ENCODE assay signal across 21 mouse cellular contexts in genomic region chr2:153717861-153718260, GRCm38 (mm10). TPM values are rescaled to one million over a fixed set of nuclear protein-coding genes. Genes with fewer than 3 reads are reported as not detected.
A peak's percentile ranks its signal among the peaks of the same experiment; 100 is the strongest.
DNase-seq lines count a peak whose midpoint lies in the region; ATAC-seq and TF ChIP-seq lines count a peak whose summit lies in the region.
"Not testable (repeated sequence)": the region's sequence is repeated elsewhere in the genome, so short reads cannot be mapped to it uniquely, and the experiment has no call there.
"Had no signal": no experiment of that assay in that cellular context is flagged by ENCODE, and none has a peak within 500 bp of the region (broad histone marks: within the 10 kb centered on the region; RNA-seq: fewer than 3 reads in every experiment).

No protein-coding gene starts in this region.

- peaks cover 5 to 12% of the 10 kb centered on the region in 2 experiments for H3K4me1 ChIP-seq in MEL (ENCODE audit: control insufficient read depth in 1 of 2, insufficient read depth in 2 of 2, low read length in 2 of 2)
- peaks cover 15% of the 10 kb centered on the region for H3K4me1 ChIP-seq in liver, embryonic 11.5 days (replicated peaks; ENCODE audit: control insufficient read depth, insufficient read depth, low read length)
- peaks cover 39% of the 10 kb centered on the region for H3K4me1 ChIP-seq in liver, embryonic 13.5 days (replicated peaks)
- peaks cover 16% of the 10 kb centered on the region for H3K4me1 ChIP-seq in liver, embryonic 15.5 days (replicated peaks)
- not testable (repeated sequence) for H3K4me1 ChIP-seq in liver, postnatal 0 days (ENCODE audit: insufficient read depth)

- not testable (repeated sequence) for H3K27me3 ChIP-seq in MEL (ENCODE audit: control insufficient read depth in 1 of 2, insufficient read depth in 2 of 2, low read length in 2 of 2); liver, embryonic 11.5 days (replicated peaks; ENCODE audit: control insufficient read depth, insufficient read depth, low read length); liver, embryonic 13.5 days; liver, embryonic 15.5 days; liver, postnatal 0 days (ENCODE audit: insufficient read depth, low read length)

- WGBS in liver, embryonic 11.5 days = 36% methylated on average over 3 of the region's 3 CpGs
- 31% methylated on average over 3 of the region's 3 CpGs for WGBS in liver, embryonic 13.5 days (ENCODE audit: insufficient replicate concordance)
- WGBS in liver, embryonic 15.5 days (ENCODE audit: insufficient replicate concordance) = 16% methylated on average over 3 of the region's 3 CpGs
- 37% methylated on average over 3 of the region's 3 CpGs for WGBS in liver, postnatal 0 days (ENCODE audit: insufficient replicate concordance)

- not testable (repeated sequence) for H3K79me2 ChIP-seq in MEL (ENCODE audit: control insufficient read depth, insufficient read depth, low read length, poor library complexity)

- H3K9me3 ChIP-seq in MEL (replicated peaks; ENCODE audit: insufficient read depth, low read length); liver, embryonic 11.5 days (ENCODE audit: control insufficient read depth, low read length); liver, embryonic 13.5 days (replicated peaks); liver, embryonic 15.5 days (replicated peaks); liver, postnatal 0 days (ENCODE audit: low read length): not testable (repeated sequence)

- DNase-seq in MEL (ENCODE audit: low read depth, low spot score); liver, embryonic 11.5 days (ENCODE audit: low spot score); liver, embryonic 13.5 days; liver, postnatal 0 days: not testable (repeated sequence)

- TF ChIP-seq EP300 in MEL (IDR thresholded peaks at IDR 0.05; ENCODE audit: low read depth in 1 of 2, low read length in 2 of 2) = 0 out of 4 replicates have a peak, but pooled peaks of 1 of the 2 experiments have one; percentile 11
- not testable (repeated sequence) for TF ChIP-seq EP300 in liver, postnatal 0 days (IDR thresholded peaks at IDR 0.05; ENCODE audit: low read depth)

- peak; percentile 37; the same call in 1 of the 2 replicates for ATAC-seq in erythroblast, adult 5-6 weeks (replicated peaks; ENCODE audit: low FRiP score, poor library complexity, severe bottlenecking)
- ATAC-seq in liver, embryonic 11.5 days (replicated peaks; ENCODE audit: low FRiP score) = peak; percentile 90
- ATAC-seq in liver, embryonic 13.5 days (ENCODE audit: low read depth) = peak; percentile 88
- ATAC-seq in liver, embryonic 15.5 days (ENCODE audit: insufficient read depth) = peak; percentile 84
- ATAC-seq in liver, postnatal 0 days = peak; percentile 84
- ATAC-seq in megakaryocyte-erythroid progenitor cell, adult 5-6 weeks (replicated peaks; ENCODE audit: low FRiP score, low TSS enrichment, poor library complexity, severe bottlenecking) = peak; percentile 86

- peak overlapping the region; percentile 44 for H3K27ac ChIP-seq in MEL (ENCODE audit: control insufficient read depth, low read depth, low read length)
- peak overlapping the region; percentile 52; the same call in 1 of the 2 replicates for H3K27ac ChIP-seq in liver, embryonic 11.5 days (ENCODE audit: low read depth, low read length)
- H3K27ac ChIP-seq in liver, embryonic 13.5 days = peak overlapping the region; percentile 55
- peak overlapping the region; percentile 48 for H3K27ac ChIP-seq in liver, embryonic 15.5 days (replicated peaks)
- not testable (repeated sequence) for H3K27ac ChIP-seq in liver, postnatal 0 days (ENCODE audit: low read depth)

- peak overlapping the region; percentile 34 for H3K4me2 ChIP-seq in liver, embryonic 11.5 days
- H3K4me2 ChIP-seq in liver, embryonic 13.5 days; liver, postnatal 0 days (ENCODE audit: low read depth, low read length): not testable (repeated sequence)
- peak overlapping the region; percentile 23 for H3K4me2 ChIP-seq in liver, embryonic 15.5 days

- not testable (repeated sequence) for H3K4me3 ChIP-seq in MEL (ENCODE audit: control insufficient read depth in 1 of 2, insufficient read depth in 1 of 2, low read depth in 2 of 2, low read length in 2 of 2); liver, embryonic 11.5 days (ENCODE audit: low read depth, low read length); liver, embryonic 13.5 days (replicated peaks); liver, embryonic 15.5 days (replicated peaks); liver, postnatal 0 days (ENCODE audit: low read depth, low read length)

- not testable (repeated sequence) for H3K36me3 ChIP-seq in MEL (ENCODE audit: control insufficient read depth in 1 of 2, insufficient read depth in 2 of 2, low read length in 2 of 2); liver, embryonic 11.5 days (ENCODE audit: control insufficient read depth, insufficient read depth, low read length); liver, embryonic 13.5 days; liver, embryonic 15.5 days (replicated peaks); liver, postnatal 0 days (replicated peaks; ENCODE audit: insufficient read depth, low read length)

- H3K9ac ChIP-seq in MEL (ENCODE audit: control insufficient read depth, low read depth, low read length, poor library complexity, severe bottlenecking); liver, embryonic 11.5 days (ENCODE audit: low read depth, low read length); liver, embryonic 13.5 days; liver, embryonic 15.5 days; liver, postnatal 0 days (replicated peaks): not testable (repeated sequence)

- TF ChIP-seq CTCF in MEL (IDR thresholded peaks at IDR 0.05 in 2 of 3, conservative IDR thresholded peaks at IDR 0.05 in 1 of 3; ENCODE audit: control insufficient read depth in 1 of 3, insufficient read depth in 1 of 3, low read depth in 2 of 3, low read length in 3 of 3, poor library complexity in 1 of 3, severe bottlenecking in 1 of 3); liver, postnatal 0 days (IDR thresholded peaks at IDR 0.05; ENCODE audit: low read depth): not testable (repeated sequence)

- not testable (repeated sequence) for TF ChIP-seq POLR2A in MEL (IDR thresholded peaks at IDR 0.05; ENCODE audit: control insufficient read depth in 1 of 2, insufficient read depth in 1 of 2, low read depth in 1 of 2, low read length in 2 of 2, poor library complexity in 1 of 2)

- not testable (repeated sequence) for TF ChIP-seq RAD21 in MEL (IDR thresholded peaks at IDR 0.05; ENCODE audit: low read depth, low read length)

TF ChIP-seq in MEL, 35 proteins besides CTCF, POLR2A, EP300 and RAD21:
- 0 out of 2 replicates have a peak, but pooled peaks have one; percentile 21 for TF ChIP-seq ETS1 (IDR thresholded peaks at IDR 0.05; ENCODE audit: low read depth, low read length)
- peak; percentile 9; the same call in 1 of the 2 replicates for TF ChIP-seq GATA1 (IDR thresholded peaks at IDR 0.05; ENCODE audit: low read depth, low read length)
- 0 out of 2 replicates have a peak, but pooled peaks have one; percentile 24 for TF ChIP-seq TCF12 (IDR thresholded peaks at IDR 0.05; ENCODE audit: low read depth, low read length)

RNA-seq across cellular contexts. Expression of gene Dnmt3c, which starts 21.4 kb away (rescaled TPM):
- total RNA-seq in MEL (2012; rRNA removed) = 0.26 and 0.65 TPM in 2 replicates
- under 1 TPM in 1 of 2 experiments, not detected in 1; 0.45 TPM for polyA plus RNA-seq in MEL (2012; ENCODE audit: insufficient read depth in 1 of 2, insufficient read length in 2 of 2, low read depth in 1 of 2, low replicate concordance in 2 of 2, missing spikeins in 1 of 2)
- not detected in 2 replicates for total RNA-seq in erythroblast, adult 5-6 weeks (2015; ENCODE audit: low replicate concordance)
- not detected in 2 replicates for total RNA-seq in erythroblast, adult 5-6 weeks (2017; ENCODE audit: low replicate concordance)
- 0.49 and 0.77 TPM in 2 replicates for polyA plus RNA-seq in liver, embryonic 11.5 days (2014; fragmentation: Nextera tagmentation; extraction: Ambion mirVana)
- 0.38 and 0.49 TPM in 2 replicates for polyA plus RNA-seq in liver, embryonic 13.5 days (2015; fragmentation: Nextera tagmentation; extraction: Ambion mirVana)
- polyA plus RNA-seq in liver, embryonic 15.5 days (2015; fragmentation: Nextera tagmentation; extraction: Ambion mirVana) = 0.67 and 0.81 TPM in 2 replicates
- polyA plus RNA-seq in liver, postnatal 0 days (2015; fragmentation: Nextera tagmentation; extraction: Ambion mirVana) = 0.19 and 0.46 TPM in 2 replicates
- total RNA-seq in megakaryocyte-erythroid progenitor cell, adult 5-6 weeks (2014; fragmentation: Nextera tagmentation) = 1.4 and 1.5 TPM in 2 replicates
- 0.47 and 0.53 TPM in 2 replicates for total RNA-seq in megakaryocyte-erythroid progenitor cell, adult 5-6 weeks (2017)
- total RNA-seq: adrenal gland, adult 2 months; adrenal gland, postnatal 10 days; adrenal gland, postnatal 25 days; adrenal gland, postnatal 4 days; forebrain, postnatal 0 days; G1E had no signal
- polyA plus RNA-seq: CD4-positive, CD25-positive, alpha-beta regulatory T cell, adult 4 months; embryonic facial prominence, embryonic 10.5 days; embryonic facial prominence, embryonic 12.5 days; embryonic facial prominence, embryonic 14.5 days; erythroblast, embryonic 14.5 days; forebrain, embryonic 11.5 days; forebrain, embryonic 13.5 days; forebrain, embryonic 15.5 days; forebrain, postnatal 0 days had no signal

RNA-seq across cellular contexts. Expression of gene Mapre1, which starts 23.2 kb away (rescaled TPM):
- total RNA-seq in MEL (2012; rRNA removed) = 57.7 and 60.0 TPM in 2 replicates
- polyA plus RNA-seq in MEL (2012; ENCODE audit: insufficient read depth in 1 of 2, insufficient read length in 2 of 2, low read depth in 1 of 2, low replicate concordance in 2 of 2, missing spikeins in 1 of 2) = 10 to 100 TPM in 1 of 2 experiments, not detected in 1; 94.8 TPM
- 40.5 and 93.4 TPM in 2 replicates for total RNA-seq in erythroblast, adult 5-6 weeks (2015; ENCODE audit: low replicate concordance)
- 24.1 and 38.3 TPM in 2 replicates for total RNA-seq in erythroblast, adult 5-6 weeks (2017; ENCODE audit: low replicate concordance)
- polyA plus RNA-seq in liver, embryonic 11.5 days (2014; fragmentation: Nextera tagmentation; extraction: Ambion mirVana) = 235 and 274 TPM in 2 replicates
- 161 and 202 TPM in 2 replicates for polyA plus RNA-seq in liver, embryonic 13.5 days (2015; fragmentation: Nextera tagmentation; extraction: Ambion mirVana)
- polyA plus RNA-seq in liver, embryonic 15.5 days (2015; fragmentation: Nextera tagmentation; extraction: Ambion mirVana) = 99.0 and 111 TPM in 2 replicates
- 79.0 and 79.2 TPM in 2 replicates for polyA plus RNA-seq in liver, postnatal 0 days (2015; fragmentation: Nextera tagmentation; extraction: Ambion mirVana)
- total RNA-seq in megakaryocyte-erythroid progenitor cell, adult 5-6 weeks (2014; fragmentation: Nextera tagmentation) = 109 and 127 TPM in 2 replicates
- 243 and 279 TPM in 2 replicates for total RNA-seq in megakaryocyte-erythroid progenitor cell, adult 5-6 weeks (2017)

Comparison
In these comparisons a context has a peak if more than half of its experiments do, and no peak if none do; other contexts are left out.
1. ATAC-seq: peak in every context shown above with its lines; median percentile 90 in liver, embryonic 11.5 days; 88 in liver, embryonic 13.5 days; 86 in megakaryocyte-erythroid progenitor cell, adult 5-6 weeks; 84 in liver, embryonic 15.5 days; 84 in liver, postnatal 0 days; 37 in erythroblast, adult 5-6 weeks.